Mouse (Mus musculus): ENCODE results near the gene Amdhd1. TPM values are rescaled to one million over a fixed set of nuclear protein-coding genes. Genes with fewer than 3 reads are reported as not detected.
A peak's percentile ranks its signal among the peaks of the same experiment; 100 is the strongest.

Amdhd1 gene
- polyA plus RNA-seq, 1 experiment from 2014 or later, result 0.12 TPM

DNA sequence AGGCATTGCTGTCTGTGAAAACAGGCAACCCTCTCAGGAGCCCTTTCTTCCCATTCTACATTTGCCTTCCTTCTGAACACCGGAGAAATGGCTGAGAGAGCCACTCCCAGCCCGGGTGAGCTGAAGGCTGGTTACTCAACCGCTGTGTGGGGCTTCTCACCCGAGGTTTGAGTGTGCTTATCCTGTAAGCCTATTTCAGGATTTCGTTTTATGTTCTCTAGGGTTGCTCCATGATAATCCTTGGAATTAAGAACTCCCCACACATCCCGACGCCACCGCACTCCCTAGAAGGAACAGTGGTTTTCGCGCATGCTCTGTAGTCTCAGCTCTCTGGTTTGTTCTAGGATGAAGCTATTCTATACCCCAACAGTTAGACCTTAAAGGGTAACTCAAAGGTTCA, 38.5 kb downstream of the Amdhd1 start:
- Histone ChIP-seq H3K4me3 (ENCODE audit: low read depth, low read length) (no peak overlapping the region), H3K27me3 (ENCODE audit: control insufficient read depth, insufficient read depth, low read length) (no peaks in the 10 kb centered on the region), H3K36me3 (ENCODE audit: control insufficient read depth, insufficient read depth, low read length) (no peaks in the 10 kb centered on the region), H3K27ac (ENCODE audit: low read depth, low read length) (no peak overlapping the region), H3K4me1 (ENCODE audit: control insufficient read depth, insufficient read depth, low read length) (no peaks in the 10 kb centered on the region), H3K4me2 (ENCODE audit: low read depth) (no peak overlapping the region), H3K9ac (ENCODE audit: low read length) (no peak overlapping the region), H3K9me3 (ENCODE audit: control insufficient read depth, low read length) (no peaks in the 10 kb centered on the region)
- 86% methylated on average over 10 of the region's 10 CpGs for WGBS
- no peak for DNase-seq (ENCODE audit: low spot score)
- ATAC-seq (ENCODE audit: insufficient read depth, low FRiP score, low TSS enrichment), result no peak

- ATAC-seq (ENCODE audit: insufficient read depth, low FRiP score, low TSS enrichment), result no peak
- Histone ChIP-seq H3K27me3 (ENCODE audit: control insufficient read depth, insufficient read depth, low read length) (no peaks in the 10 kb centered on the region), H3K27ac (ENCODE audit: low read depth, low read length) (no peak overlapping the region), H3K4me3 (ENCODE audit: low read depth, low read length) (no peak overlapping the region), H3K9ac (ENCODE audit: low read length) (no peak overlapping the region), H3K4me2 (ENCODE audit: low read depth) (no peak overlapping the region), H3K36me3 (ENCODE audit: control insufficient read depth, insufficient read depth, low read length) (no peaks in the 10 kb centered on the region), H3K9me3 (ENCODE audit: control insufficient read depth, low read length) (no peaks in the 10 kb centered on the region), H3K4me1 (ENCODE audit: control insufficient read depth, insufficient read depth, low read length) (no peaks in the 10 kb centered on the region)
- WGBS, result 43% methylated on average over 10 of the region's 10 CpGs
- no peak for DNase-seq (ENCODE audit: low spot score)
Observed at GRCm38 (mm10) chr10:93500864-93501263, 39.0 kb downstream of the Amdhd1 start.

DNA sequence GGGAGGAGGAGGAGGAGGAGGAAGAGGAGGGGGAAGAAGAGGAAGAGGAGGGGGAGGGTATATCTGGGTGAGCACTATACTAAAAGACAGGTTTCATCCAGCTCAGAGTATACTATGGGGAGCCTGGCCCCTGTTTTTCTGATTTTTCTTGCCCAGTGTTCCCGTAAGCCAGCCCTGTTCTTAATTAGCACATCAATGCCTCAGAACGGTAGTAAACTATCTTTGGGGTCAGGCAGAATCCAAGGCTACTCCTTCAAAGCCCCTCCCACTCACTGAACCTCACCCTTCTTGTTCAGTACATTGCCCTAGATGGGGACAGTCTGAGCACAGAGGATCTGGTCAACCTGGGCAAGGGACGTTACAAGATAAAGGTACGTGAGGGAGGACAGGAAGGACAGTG, 49.4 kb downstream of the Amdhd1 start:
- Histone ChIP-seq H3K4me3 (ENCODE audit: low read depth, low read length) (no peak overlapping the region), H3K36me3 (ENCODE audit: control insufficient read depth, insufficient read depth, low read length) (no peaks in the 10 kb centered on the region), H3K27ac (ENCODE audit: low read depth, low read length) (no peak overlapping the region), H3K9ac (ENCODE audit: low read length) (no peak overlapping the region), H3K9me3 (ENCODE audit: control insufficient read depth, low read length) (no peaks in the 10 kb centered on the region), H3K27me3 (ENCODE audit: control insufficient read depth, insufficient read depth, low read length) (no peaks in the 10 kb centered on the region), H3K4me1 (ENCODE audit: control insufficient read depth, insufficient read depth, low read length) (no peaks in the 10 kb centered on the region), H3K4me2 (ENCODE audit: low read depth) (no peak overlapping the region)
- no peak for ATAC-seq (ENCODE audit: insufficient read depth, low FRiP score, low TSS enrichment)
- 38% methylated on average over 4 of the region's 4 CpGs for WGBS
- DNase-seq (ENCODE audit: low spot score), result no peak

DNA sequence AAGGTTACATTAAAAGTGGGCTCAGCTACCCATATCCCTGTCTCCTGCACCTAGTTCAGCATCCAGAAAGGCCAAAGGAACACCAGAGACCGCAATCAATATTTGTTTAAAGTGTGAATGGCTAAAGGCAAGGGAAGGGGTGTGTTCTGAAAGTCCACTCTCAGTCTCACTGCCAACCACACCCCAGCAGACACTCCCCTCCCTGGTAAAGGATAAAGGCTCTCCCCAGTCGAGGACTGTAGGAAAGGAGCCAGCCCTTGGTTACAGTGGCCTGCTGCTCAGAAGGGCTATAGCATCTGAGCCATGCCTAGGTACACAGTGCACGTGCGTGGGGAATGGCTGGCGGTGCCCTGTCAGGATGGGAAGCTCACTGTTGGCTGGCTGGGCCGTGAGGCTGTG, 51.0 kb downstream of the Amdhd1 start:
- Histone ChIP-seq H3K4me2 (ENCODE audit: low read depth) (no peak overlapping the region), H3K9ac (ENCODE audit: low read length) (no peak overlapping the region), H3K27me3 (ENCODE audit: control insufficient read depth, insufficient read depth, low read length) (no peaks in the 10 kb centered on the region), H3K4me3 (ENCODE audit: low read depth, low read length) (no peak overlapping the region), H3K4me1 (ENCODE audit: control insufficient read depth, insufficient read depth, low read length) (no peaks in the 10 kb centered on the region), H3K27ac (ENCODE audit: low read depth, low read length) (no peak overlapping the region), H3K9me3 (ENCODE audit: control insufficient read depth, low read length) (no peaks in the 10 kb centered on the region), H3K36me3 (ENCODE audit: control insufficient read depth, insufficient read depth, low read length) (no peaks in the 10 kb centered on the region)
- WGBS, result 78% methylated on average over 6 of the region's 6 CpGs
- ATAC-seq (ENCODE audit: insufficient read depth, low FRiP score, low TSS enrichment) (no peak), DNase-seq (ENCODE audit: low spot score) (no peak)

DNA sequence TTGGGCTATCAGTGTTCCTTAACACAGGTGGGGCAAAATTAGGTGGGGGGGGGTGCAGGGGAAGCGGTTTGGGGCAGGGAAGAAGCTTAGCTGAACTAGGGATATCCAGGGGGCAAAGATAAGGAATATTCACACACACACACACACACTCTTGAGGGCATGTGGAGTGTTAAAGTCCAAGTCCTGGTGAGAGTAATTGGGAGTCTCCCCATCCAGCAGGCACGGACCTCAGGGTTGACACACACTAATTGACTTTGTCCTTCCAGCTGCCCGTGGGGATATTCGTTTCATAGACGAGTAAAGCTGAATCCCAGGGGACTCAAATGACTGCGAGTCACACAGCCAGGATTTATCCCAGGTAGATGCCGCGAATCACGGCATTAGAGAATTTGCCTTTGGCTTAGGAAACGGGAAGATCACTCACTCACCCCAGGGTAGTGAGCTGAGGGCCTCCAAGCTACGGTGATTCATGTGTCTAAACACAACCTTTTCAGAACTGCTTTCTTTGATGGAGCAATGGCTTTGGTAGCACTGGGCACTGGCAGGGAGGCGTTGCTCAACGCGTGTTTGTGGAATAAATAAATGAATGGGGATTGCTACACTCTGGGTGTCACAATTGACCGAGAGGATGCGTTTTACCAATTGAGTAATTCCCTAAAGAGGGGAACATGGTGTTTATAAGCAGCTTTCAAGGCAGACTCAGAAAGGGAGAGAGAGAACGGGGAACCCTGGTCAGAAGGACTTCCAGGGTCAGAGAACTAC, 51.6 kb downstream of the Amdhd1 start, which contains the start of gene Hal:
Hal (plus strand) TSS at position 703 of the 762 bp plus-strand sequence.
- H3K27ac ChIP-seq (ENCODE audit: low read depth, low read length), result no peak within 1 kb of the TSS
- H3K4me2 ChIP-seq (ENCODE audit: low read depth), result no peak within 1 kb of the TSS
- 73% methylated on average over 17 of the region's 17 CpGs for WGBS
- H3K36me3 ChIP-seq (ENCODE audit: control insufficient read depth, insufficient read depth, low read length), result no peaks in the 10 kb centered on the region
- no peak within 1 kb of the TSS for H3K4me3 ChIP-seq (ENCODE audit: low read depth, low read length)
- H3K9me3 ChIP-seq (ENCODE audit: control insufficient read depth, low read length), result no peaks in the 10 kb centered on the region
- H3K9ac ChIP-seq (ENCODE audit: low read length), result no peak within 1 kb of the TSS
- ATAC-seq (ENCODE audit: insufficient read depth, low FRiP score, low TSS enrichment) (no peak), DNase-seq (ENCODE audit: low spot score) (no peak)
- no peaks in the 10 kb centered on the region for H3K4me1 ChIP-seq (ENCODE audit: control insufficient read depth, insufficient read depth, low read length)
- no peaks in the 10 kb centered on the region for H3K27me3 ChIP-seq (ENCODE audit: control insufficient read depth, insufficient read depth, low read length)

- Histone ChIP-seq H3K4me1 (ENCODE audit: control insufficient read depth, insufficient read depth, low read length) (no peaks in the 10 kb centered on the region), H3K4me3 (ENCODE audit: low read depth, low read length) (no peak overlapping the region), H3K4me2 (ENCODE audit: low read depth) (no peak overlapping the region), H3K27ac (ENCODE audit: low read depth, low read length) (no peak overlapping the region), H3K9ac (ENCODE audit: low read length) (no peak overlapping the region), H3K9me3 (ENCODE audit: control insufficient read depth, low read length) (no peaks in the 10 kb centered on the region), H3K36me3 (ENCODE audit: control insufficient read depth, insufficient read depth, low read length) (no peaks in the 10 kb centered on the region), H3K27me3 (ENCODE audit: control insufficient read depth, insufficient read depth, low read length) (no peaks in the 10 kb centered on the region)
- DNase-seq (ENCODE audit: low spot score) (peak; percentile 63), ATAC-seq (ENCODE audit: insufficient read depth, low FRiP score, low TSS enrichment) (no peak; the same call in 1 of the 2 replicates)
- 24% methylated on average over 4 of the region's 4 CpGs for WGBS
Observed at GRCm38 (mm10) chr10:93486622-93487021, 53.2 kb downstream of the Amdhd1 start.

- DNase-seq (ENCODE audit: low spot score) (no peak), ATAC-seq (ENCODE audit: insufficient read depth, low FRiP score, low TSS enrichment) (no peak)
- no peak overlapping the region for H3K4me3 ChIP-seq (ENCODE audit: low read depth, low read length)
- no peak overlapping the region for H3K27ac ChIP-seq (ENCODE audit: low read depth, low read length)
- H3K4me2 ChIP-seq (ENCODE audit: low read depth), result no peak overlapping the region
- H3K9ac ChIP-seq (ENCODE audit: low read length), result no peak overlapping the region
- H3K27me3 ChIP-seq (ENCODE audit: control insufficient read depth, insufficient read depth, low read length), result no peaks in the 10 kb centered on the region
- H3K4me1 ChIP-seq (ENCODE audit: control insufficient read depth, insufficient read depth, low read length), result no peaks in the 10 kb centered on the region
- H3K9me3 ChIP-seq (ENCODE audit: control insufficient read depth, low read length), result no peaks in the 10 kb centered on the region
- H3K36me3 ChIP-seq (ENCODE audit: control insufficient read depth, insufficient read depth, low read length), result 0 out of 2 replicates have a peak, but pooled peaks cover 3% of the 10 kb centered on the region
- WGBS, result 84% methylated on average over 8 of the region's 8 CpGs
Observed at GRCm38 (mm10) chr10:93485055-93485691, 54.7 kb downstream of the Amdhd1 start.

DNA sequence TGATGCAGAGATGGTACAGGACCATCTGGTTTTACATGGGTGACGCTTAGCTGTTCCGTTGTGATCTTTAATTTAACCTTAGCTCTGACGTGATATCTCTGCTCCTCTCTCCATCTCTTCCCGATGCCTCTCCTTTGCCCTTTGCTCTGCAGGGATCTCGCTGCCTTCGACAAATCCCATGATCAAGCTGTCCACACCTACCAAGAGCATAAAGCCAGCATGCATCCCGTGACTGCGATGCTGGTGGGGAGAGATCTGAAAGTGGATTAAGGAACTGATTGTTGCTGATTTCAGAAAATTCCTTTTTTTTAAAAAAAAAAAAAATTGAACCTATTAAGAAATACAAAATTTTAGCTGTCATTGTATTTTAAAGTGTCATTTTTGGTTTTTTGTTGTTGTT, 55.3 kb downstream of the Amdhd1 start:
- no peak for ATAC-seq (ENCODE audit: insufficient read depth, low FRiP score, low TSS enrichment)
- peaks cover 3% of the 10 kb centered on the region; the same call in 1 of the 2 replicates for H3K36me3 ChIP-seq (ENCODE audit: control insufficient read depth, insufficient read depth, low read length)
- WGBS, result 94% methylated on average over 8 of the region's 8 CpGs

More for the DNA sequence above, 55.3 kb downstream of the Amdhd1 start:
- Histone ChIP-seq H3K4me1 (ENCODE audit: control insufficient read depth, insufficient read depth, low read length) (no peaks in the 10 kb centered on the region), H3K27me3 (ENCODE audit: control insufficient read depth, insufficient read depth, low read length) (no peaks in the 10 kb centered on the region), H3K27ac (ENCODE audit: low read depth, low read length) (no peak overlapping the region), H3K4me2 (ENCODE audit: low read depth) (no peak overlapping the region), H3K9me3 (ENCODE audit: control insufficient read depth, low read length) (no peaks in the 10 kb centered on the region), H3K4me3 (ENCODE audit: low read depth, low read length) (no peak overlapping the region), H3K9ac (ENCODE audit: low read length) (no peak overlapping the region)
- no peak for DNase-seq (ENCODE audit: low spot score)

Data from neural tube, embryonic 11.5 days (tissue).